Mouse (Mus musculus) monocyte, adult 5-6 weeks (primary cell): ENCODE results near the gene Zfp260. TPM values are rescaled to one million over a fixed set of nuclear protein-coding genes. Genes with fewer than 3 reads are reported as not detected.

Source experiments
- ATAC-seq: fragments of 153-309, 156-312 bp; replicated peaks from 2 replicates; pipeline ENCODE4 v1.8.0; 2017; ENCODE audit warnings: mild to moderate bottlenecking; ENCODE audit not compliant: low TSS enrichment, insufficient number of reproducible peaks, severe bottlenecking, poor library complexity, low FRiP score
- total RNA-seq: library from RNA; stranded (forward); fragments of 200-1000, 200-491, 200-594 nt; gene quantifications from 3 replicates; pipeline ENCODE4 v1.2.3, GENCODE M21; 2017

Gene Zfp260
- 12.9 to 53.8 TPM (median 19.3 TPM) in 3 replicates for total RNA-seq

GRCm38 (mm10) chr7:30094646-30095429, at the start of gene Zfp260:
Gene Zfp260 (plus strand): TSS chr7:30094777.
- ATAC-seq: peak; percentile 71

- ATAC-seq: no peak
Observed at GRCm38 (mm10) chr7:30048126-30048525, 46.5 kb upstream of the Zfp260 start.

- ATAC-seq: peak; percentile 99
Observed at GRCm38 (mm10) chr7:30050882-30051548, 43.6 kb upstream of the Zfp260 start, which contains the start of gene Zfp14. Gene Zfp14 (minus strand): TSS chr7:30051380.

- no peak for ATAC-seq
Observed at GRCm38 (mm10) chr7:30053591-30053990, 41.0 kb upstream of the Zfp260 start.

GRCm38 (mm10) chr7:30060341-30060740, 34.2 kb upstream of the Zfp260 start:
- ATAC-seq: no peak

- ATAC-seq: no peak
Observed at GRCm38 (mm10) chr7:30062478-30062877, 32.1 kb upstream of the Zfp260 start.

GRCm38 (mm10) chr7:30064622-30065021, 30.0 kb upstream of the Zfp260 start:
- no peak for ATAC-seq

- ATAC-seq: peak; percentile 73; the same call in 1 of the 2 replicates
Observed at GRCm38 (mm10) chr7:30072146-30073028, 22.2 kb upstream of the Zfp260 start, which contains the start of gene Zfp82. Gene Zfp82 (minus strand): TSS chr7:30072900.

- no peak for ATAC-seq
Observed at GRCm38 (mm10) chr7:30086524-30086923, 8.1 kb upstream of the Zfp260 start.

- no peak for ATAC-seq
Observed at GRCm38 (mm10) chr7:30089405-30089804, 5.2 kb upstream of the Zfp260 start.

- ATAC-seq: peak; percentile 93
Observed at GRCm38 (mm10) chr7:30090092-30090969, 4.2 kb upstream of the Zfp260 start, which contains the start of the genes Gm26920 and Zfp566. Gene Gm26920 (minus strand): TSS chr7:30090410. Gene Zfp566 (minus strand): TSS chr7:30090527.

- ATAC-seq: no peak
Observed at GRCm38 (mm10) chr7:30090970-30091585, 3.5 kb upstream of the Zfp260 start.

GRCm38 (mm10) chr7:30092666-30093065, 1.9 kb upstream of the Zfp260 start:
- ATAC-seq: no peak

GRCm38 (mm10) chr7:30093918-30094415, 610 bp upstream of the Zfp260 start:
- no peak for ATAC-seq

GRCm38 (mm10) chr7:30095551-30096125, 1.1 kb downstream of the Zfp260 start:
- ATAC-seq: no peak

- no peak for ATAC-seq
Observed at GRCm38 (mm10) chr7:30099297-30099696, 4.7 kb downstream of the Zfp260 start.

- ATAC-seq: no peak
Observed at GRCm38 (mm10) chr7:30116076-30116475, 21.5 kb downstream of the Zfp260 start.
